Mouse (Mus musculus): ENCODE data around the gene Nfatc2ip.

Gene Nfatc2ip

DNA sequence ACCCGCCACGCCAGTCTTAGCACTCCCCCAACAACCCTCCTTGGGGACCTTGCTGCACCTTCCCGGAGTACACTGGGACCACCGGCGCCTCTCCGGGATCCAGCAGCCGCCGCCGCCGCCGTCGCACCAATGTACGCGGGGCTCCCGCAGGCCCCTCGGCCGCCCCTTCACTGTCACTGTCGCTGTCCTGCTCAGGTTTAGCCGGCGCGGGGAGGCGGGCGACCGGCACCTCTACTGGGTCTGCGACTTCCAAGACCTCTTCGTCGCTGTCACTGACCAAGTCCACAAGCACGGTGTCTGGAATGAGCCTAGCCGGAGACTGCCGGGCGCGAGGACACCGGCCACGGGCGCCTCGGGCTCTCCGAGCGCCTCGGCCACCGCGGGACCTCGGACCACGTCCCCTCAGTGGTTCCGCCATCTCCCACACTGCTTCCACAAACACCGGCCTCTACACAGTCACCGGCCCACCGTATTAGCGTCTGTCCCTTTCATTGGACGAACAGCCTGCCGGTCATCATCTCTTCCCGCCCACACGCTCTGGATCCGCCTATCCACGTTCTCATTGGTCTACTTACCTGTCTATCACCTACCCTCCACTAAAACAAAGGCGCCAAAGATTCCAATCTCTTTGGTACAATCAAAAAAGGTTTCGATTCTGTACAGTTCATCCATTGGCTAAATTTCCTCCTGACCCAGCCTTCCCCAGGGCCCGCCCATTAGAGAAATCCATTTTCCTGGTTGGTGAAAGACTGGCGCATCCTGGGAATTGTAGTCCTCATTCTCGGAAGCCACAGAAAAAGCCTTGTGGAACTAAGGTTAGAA, at the start of gene Nfatc2ip:
Gene Nfatc2ip, minus strand, starts transcription at position 440 of the 822 bp plus-strand sequence.
- peak; percentile 98 for DNase-seq (ENCODE audit: low read depth, low spot score)

- DNase-seq (ENCODE audit: low read depth, low spot score) = no peak
Observed at GRCm38 (mm10) chr7:126446217-126446616, 49.7 kb upstream of the Nfatc2ip start.

DNA sequence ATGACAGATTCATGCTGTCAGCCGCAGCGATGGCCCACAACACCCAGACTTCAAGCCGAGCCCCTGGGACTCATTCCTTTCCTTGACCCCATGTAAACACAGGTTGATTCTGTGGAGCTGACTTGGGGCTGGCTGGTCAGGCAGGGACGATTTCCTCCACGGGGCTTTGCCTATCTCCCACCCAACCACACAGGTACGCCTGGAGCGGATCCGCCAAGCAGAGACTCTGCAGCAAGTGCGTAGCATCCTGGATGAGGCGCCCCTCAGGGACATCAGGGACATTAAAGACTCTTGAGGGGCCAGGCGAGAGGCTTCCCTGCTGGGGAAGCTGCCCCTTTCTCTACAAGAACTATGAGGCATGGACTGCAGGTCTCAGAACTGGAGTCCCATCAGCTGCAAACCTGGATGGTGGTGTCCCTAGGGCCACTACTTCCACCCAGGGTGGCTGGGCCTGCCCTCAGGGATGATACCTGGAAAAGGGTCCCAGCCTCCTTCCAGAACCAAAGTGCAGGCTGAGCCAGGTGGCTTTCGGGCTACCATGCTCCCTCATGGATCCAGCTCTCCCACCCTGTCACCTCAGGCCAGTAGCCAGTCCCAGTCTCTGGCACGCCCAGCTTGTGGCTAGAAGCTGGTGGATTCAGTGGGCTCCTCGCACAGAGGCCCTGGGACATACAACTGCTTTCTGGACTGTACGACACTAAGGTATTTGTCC, 48.7 kb upstream of the Nfatc2ip start:
- DNase-seq (ENCODE audit: low read depth, low spot score) = peak; percentile 51

GRCm38 (mm10) chr7:126444536-126444935, 48.0 kb upstream of the Nfatc2ip start:
- peak; percentile 84 for DNase-seq (ENCODE audit: low read depth, low spot score)

DNA sequence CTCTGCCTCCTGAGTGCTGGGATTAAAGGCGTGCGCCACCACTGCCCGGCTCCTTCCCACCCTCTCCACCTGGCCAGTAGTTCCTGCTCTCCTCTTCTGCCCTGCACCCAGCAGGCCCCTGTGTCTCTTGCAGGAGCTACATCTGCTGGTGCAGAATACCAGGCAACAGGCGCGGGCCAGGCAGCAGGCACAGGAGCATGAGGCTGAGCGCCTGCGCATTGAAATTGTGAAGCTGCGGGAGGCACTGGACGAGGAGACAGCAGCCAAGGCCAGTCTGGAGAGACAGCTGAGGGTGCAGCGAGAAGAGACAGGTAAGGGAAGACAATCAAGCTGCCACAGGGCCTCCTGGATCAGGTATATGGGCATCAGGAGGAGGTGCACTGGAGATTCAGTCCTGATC, 47.5 kb upstream of the Nfatc2ip start:
- peak; percentile 62 for DNase-seq (ENCODE audit: low read depth, low spot score)

GRCm38 (mm10) chr7:126440134-126440533, 43.6 kb upstream of the Nfatc2ip start:
- DNase-seq (ENCODE audit: low read depth, low spot score) = peak; percentile 53

DNA sequence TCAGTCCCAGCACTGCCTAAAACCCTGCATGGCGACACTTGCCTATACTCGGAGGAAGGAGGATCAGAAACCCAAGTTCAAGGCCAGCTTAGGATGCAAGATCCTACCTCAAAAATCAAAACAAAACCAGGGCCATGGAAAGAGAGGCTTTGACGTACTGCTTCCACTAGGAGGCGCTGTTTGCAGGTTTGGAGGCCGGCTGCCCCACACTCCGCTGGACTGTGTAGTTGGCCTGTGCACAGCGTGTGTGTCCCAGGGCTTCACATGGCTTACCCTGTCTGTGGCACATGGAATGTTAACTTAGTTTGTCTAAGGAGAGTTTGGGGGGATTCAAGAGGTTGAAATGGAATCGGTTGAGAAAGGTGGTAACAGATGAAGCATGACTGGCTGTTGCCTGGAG, 40.3 kb upstream of the Nfatc2ip start:
- DNase-seq (ENCODE audit: low read depth, low spot score) = peak; percentile 52

DNA sequence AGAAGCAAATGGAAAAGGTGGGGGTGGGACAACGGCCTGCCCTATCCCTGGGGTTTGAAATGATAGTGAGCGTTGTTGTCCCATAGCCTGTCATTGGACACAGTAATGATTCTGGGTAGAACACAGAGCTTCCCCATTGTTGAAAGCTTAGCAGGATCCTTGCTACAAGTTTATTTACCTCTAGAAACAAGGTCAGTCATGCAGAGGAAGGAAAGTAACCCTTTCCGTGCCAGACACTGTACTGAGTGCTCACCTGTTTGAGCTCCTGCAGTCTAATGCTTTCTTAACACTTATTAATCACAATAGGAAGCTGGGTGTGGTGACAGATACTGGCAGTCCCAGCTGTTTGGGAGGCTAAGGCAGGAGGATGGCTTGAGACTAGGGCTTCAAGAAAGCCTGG, 39.3 kb upstream of the Nfatc2ip start:
- DNase-seq (ENCODE audit: low read depth, low spot score) = no peak

GRCm38 (mm10) chr7:126434726-126435125, 38.2 kb upstream of the Nfatc2ip start:
- no peak for DNase-seq (ENCODE audit: low read depth, low spot score)

GRCm38 (mm10) chr7:126430167-126430566, 33.6 kb upstream of the Nfatc2ip start:
- no peak for DNase-seq (ENCODE audit: low read depth, low spot score)

DNA sequence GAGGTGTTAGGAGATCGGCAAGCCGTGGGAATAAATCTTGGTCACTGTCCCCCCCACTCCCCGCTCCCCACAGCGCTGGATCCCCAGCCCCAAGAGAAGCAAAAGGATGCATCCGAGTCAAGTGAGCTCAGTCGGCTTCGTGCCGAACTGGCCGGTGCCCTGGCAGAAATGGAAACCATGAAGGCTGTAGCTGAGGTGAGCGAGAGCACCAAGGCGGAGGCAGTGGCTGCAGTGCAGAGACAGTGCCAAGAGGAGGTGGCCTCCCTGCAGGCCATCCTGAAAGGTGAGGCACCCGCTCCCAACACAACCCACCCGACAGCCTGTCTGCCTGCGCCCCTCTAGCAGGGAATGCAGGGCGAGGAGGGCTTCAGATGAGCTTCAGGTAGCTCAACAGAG, 33.0 kb upstream of the Nfatc2ip start:
- DNase-seq (ENCODE audit: low read depth, low spot score) = no peak

- DNase-seq (ENCODE audit: low read depth, low spot score) = peak; percentile 89
Observed at GRCm38 (mm10) chr7:126428631-126429502, 32.3 kb upstream of the Nfatc2ip start, which contains the start of gene Rabep2. TSS of gene Rabep2 (plus strand) at chr7:126428759.

DNA sequence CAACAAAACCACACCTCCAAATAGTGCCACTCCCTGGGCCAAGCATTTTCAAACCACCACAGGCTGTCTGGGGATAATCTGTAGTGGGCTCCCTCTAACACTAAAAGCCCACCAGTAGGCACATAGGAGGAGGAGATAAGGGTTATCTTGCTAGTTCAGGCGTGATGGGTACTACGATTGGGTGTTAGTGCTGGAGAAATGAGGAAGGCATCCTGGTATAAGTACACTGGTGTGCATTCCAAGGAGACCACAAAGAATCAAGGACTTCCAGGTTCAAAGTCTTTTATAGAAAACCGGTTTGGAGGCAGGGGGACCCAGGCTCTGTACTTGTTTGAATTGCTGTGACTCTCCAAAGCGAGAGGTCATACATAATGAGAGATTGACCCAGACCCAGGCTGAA, 31.6 kb upstream of the Nfatc2ip start:
- no peak for DNase-seq (ENCODE audit: low read depth, low spot score)

DNA sequence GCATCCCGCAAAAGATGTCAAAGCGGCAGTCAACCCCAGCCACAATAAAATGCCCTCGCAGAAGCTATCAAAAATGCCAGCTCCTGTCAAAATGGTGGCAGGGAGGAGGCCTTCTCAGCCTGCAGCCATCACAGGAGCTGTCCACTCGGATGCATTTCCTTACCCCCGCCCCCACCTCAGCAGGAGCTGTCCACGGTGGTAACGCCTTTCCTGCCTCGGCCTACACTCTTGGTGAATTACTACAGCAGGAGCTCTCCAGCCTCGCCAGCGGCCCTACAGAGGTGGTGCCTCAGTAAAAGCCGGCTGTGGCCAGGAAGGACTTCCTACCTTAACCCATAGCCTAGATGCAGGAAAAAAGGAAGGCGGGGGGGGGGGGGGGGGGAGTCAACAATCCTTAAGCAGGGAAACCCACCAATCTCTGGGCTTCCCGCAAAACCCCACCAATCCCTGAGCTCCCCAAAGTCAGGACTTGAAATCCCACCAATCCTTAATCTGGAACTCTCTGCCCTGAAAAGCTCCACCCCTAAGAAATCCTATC, 30.9 kb upstream of the Nfatc2ip start:
- no peak for DNase-seq (ENCODE audit: low read depth, low spot score)

DNA sequence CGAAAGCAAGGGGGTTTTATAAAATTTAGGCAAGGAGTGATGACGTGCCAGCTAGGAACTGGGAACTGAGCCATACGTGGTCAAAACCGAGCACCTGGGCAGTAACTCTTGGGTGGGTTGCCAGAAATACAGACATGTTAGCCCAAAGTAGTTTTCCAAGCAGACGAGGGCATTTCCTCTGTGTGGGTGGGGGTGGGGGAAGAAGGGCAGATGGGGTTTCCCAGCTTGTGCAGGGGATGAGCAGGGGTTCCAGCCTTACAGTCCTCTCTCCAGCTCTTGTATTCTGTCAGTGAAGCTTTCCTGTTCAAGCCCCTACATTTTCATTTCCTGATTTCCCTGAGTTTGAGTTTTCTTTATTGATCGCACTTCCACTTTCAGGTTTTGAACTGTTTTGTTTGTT, 27.6 kb upstream of the Nfatc2ip start:
- DNase-seq (ENCODE audit: low read depth, low spot score) = no peak

DNA sequence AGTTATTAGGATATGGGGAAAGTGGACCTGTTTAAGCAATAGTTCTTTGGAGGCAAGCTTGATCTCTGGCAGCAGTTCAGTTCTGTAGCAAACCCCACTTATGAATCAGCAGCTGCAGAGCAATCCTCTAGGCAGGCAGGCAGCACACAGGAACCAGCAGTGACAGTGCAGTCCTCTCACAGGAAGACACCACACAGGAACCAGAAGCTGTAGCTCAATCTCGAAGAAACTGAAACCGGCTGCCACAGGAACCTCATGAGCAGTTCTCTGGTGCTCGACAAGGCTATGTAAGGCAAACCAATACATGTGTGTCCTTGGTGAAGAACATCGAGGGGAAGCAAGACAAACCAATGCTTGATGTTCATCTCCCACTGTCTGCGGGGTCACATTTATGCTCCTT, 25.2 kb upstream of the Nfatc2ip start:
- DNase-seq (ENCODE audit: low read depth, low spot score) = no peak

DNA sequence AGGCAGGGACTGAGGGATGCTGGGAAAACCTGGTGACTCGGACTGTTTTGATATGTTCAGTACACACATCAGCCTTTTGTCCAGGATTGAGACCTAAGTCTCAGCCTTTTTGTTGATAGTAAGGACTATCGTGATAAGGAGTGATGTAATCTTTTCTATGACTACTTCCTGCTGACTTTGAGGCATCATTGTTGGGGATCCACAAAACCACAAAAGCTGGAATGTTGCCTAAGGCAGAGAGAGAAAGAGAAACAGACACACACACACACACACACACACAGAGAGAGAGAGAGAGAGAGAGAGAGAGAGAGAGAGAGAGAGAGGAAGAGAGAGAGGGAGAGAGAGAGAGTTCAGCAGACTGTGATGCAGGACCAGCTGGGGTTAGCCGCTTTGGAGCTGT, 22.0 kb upstream of the Nfatc2ip start:
- no peak for DNase-seq (ENCODE audit: low read depth, low spot score)

DNA sequence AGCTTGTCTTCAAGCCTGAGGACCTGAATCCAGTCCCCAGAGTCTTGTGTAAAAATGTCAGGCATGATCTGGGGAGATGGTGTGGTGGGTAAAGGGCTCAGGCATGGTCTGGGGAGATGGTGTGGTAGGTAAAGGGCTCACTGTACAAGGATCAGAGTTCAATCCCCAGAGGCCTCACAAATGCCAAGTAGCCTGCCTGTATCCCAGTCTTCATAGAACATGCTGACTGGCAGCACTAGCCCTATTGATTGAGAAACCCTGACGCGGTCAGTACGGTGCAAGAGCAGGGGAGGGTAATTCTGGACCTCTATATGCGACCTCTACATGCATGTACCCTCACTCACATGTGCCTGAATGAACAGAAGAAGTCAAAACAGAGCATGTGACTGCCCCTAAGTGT, 21.1 kb upstream of the Nfatc2ip start:
- DNase-seq (ENCODE audit: low read depth, low spot score) = no peak

GRCm38 (mm10) chr7:126417045-126417444, 20.5 kb upstream of the Nfatc2ip start:
- DNase-seq (ENCODE audit: low read depth, low spot score) = no peak

DNA sequence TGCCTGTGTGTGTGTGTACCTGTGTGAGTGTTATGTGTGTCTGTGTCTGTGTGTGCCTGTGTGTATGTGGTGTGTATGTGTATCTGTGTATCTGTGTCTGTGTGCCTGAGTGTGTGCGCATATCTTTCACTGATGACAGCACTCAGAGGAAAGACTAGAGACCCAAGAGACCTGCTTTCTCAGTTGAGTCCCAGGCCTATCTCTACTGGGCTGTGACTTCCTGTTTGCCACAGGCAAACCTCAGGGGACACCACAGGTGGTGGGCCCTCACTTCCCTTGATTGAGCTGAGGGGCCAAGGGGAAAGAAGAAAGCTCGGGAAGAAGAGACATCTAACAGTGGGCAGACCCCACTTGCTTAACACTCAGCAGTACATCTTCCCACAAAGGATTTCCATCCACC, 20.1 kb upstream of the Nfatc2ip start:
- DNase-seq (ENCODE audit: low read depth, low spot score) = no peak

DNA sequence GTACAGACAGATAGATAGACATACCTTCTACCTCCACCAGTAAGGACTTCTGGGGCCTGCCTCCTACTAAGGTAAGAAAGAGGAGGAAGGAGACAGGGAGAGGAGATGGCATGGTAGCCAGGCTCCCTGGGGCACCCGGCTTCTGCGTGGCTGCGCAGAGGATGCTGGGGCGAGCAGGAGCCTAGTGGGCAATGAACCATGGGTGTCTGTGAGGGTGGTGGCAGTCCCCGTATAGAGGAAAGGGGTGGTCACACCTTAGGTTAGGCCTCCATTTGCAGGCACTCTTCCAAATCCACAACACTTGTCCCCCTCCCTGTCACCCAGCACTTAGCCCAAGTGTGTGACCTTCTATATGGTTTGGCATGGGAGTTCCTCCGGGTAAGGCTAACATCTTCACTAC, 18.2 kb upstream of the Nfatc2ip start, which contains the start of gene Cd19:
Gene Cd19, minus strand, starts transcription at position 165 of the 400 bp plus-strand sequence.
- no peak for DNase-seq (ENCODE audit: low read depth, low spot score)

GRCm38 (mm10) chr7:126411061-126411460, 14.5 kb upstream of the Nfatc2ip start:
- DNase-seq (ENCODE audit: low read depth, low spot score) = no peak

All from skeletal muscle tissue, adult 2 months (tissue).